ENCODE assay signal across 13 mouse cellular contexts in genomic region chr2:178247274-178247673, GRCm38 (mm10).
DNase-seq lines count a peak whose midpoint lies in the region; ATAC-seq lines count a peak whose summit lies in the region.
"Had no signal": no experiment of that assay in that cellular context is flagged by ENCODE, and none has a peak within 500 bp of the region (broad histone marks: within the 10 kb centered on the region; RNA-seq: fewer than 3 reads in every experiment).

No protein-coding gene starts in this region.

- no peak overlapping the region for H3K27ac ChIP-seq in heart, embryonic 12.5 days (ENCODE audit: poor library complexity, severe bottlenecking)
- no peak overlapping the region for H3K27ac ChIP-seq in liver, embryonic 11.5 days (ENCODE audit: low read depth, low read length)
- H3K27ac ChIP-seq in stomach, embryonic 14.5 days (ENCODE audit: low read length), result no peak overlapping the region
- H3K27ac ChIP-seq: embryonic facial prominence, embryonic 15.5 days; heart, embryonic 13.5 days; limb, embryonic 15.5 days; neural tube, embryonic 13.5 days had no signal

- peak; percentile 48; the same call in 1 of the 2 replicates for ATAC-seq in heart, embryonic 12.5 days (ENCODE audit: insufficient number of reproducible peaks, low FRiP score)
- 0 out of 2 replicates have a peak, but pooled peaks have one; percentile 13 for ATAC-seq in liver, embryonic 11.5 days (replicated peaks; ENCODE audit: low FRiP score)
- ATAC-seq in hematopoietic stem cell, adult 5-6 weeks (replicated peaks in 1 of 2; ENCODE audit: insufficient read depth in 1 of 2, low FRiP score in 2 of 2, low TSS enrichment in 1 of 2, low read depth in 1 of 2, poor library complexity in 2 of 2, severe bottlenecking in 2 of 2), result peak; percentile 35 to 52; a peak in 3 of 4 replicates
- ATAC-seq in stomach, embryonic 14.5 days (ENCODE audit: insufficient number of reproducible peaks, insufficient read depth, low FRiP score, low read depth), result peak; percentile 34

- no peaks in the 10 kb centered on the region for H3K9me3 ChIP-seq in heart, embryonic 12.5 days (replicated peaks)
- H3K9me3 ChIP-seq in liver, embryonic 11.5 days (ENCODE audit: control insufficient read depth, low read length), result no peaks in the 10 kb centered on the region
- no peaks in the 10 kb centered on the region for H3K9me3 ChIP-seq in stomach, embryonic 14.5 days (ENCODE audit: control insufficient read depth, low read depth, low read length)
- H3K9me3 ChIP-seq: embryonic facial prominence, embryonic 15.5 days; heart, embryonic 13.5 days; limb, embryonic 15.5 days; neural tube, embryonic 13.5 days had no signal

- peaks cover 13% of the 10 kb centered on the region; the same call in 1 of the 2 replicates for H3K4me1 ChIP-seq in heart, embryonic 12.5 days (replicated peaks)
- H3K4me1 ChIP-seq in liver, embryonic 11.5 days (replicated peaks; ENCODE audit: control insufficient read depth, insufficient read depth, low read length), result no peaks in the 10 kb centered on the region
- no peaks in the 10 kb centered on the region for H3K4me1 ChIP-seq in stomach, embryonic 14.5 days (ENCODE audit: control insufficient read depth, insufficient read depth, low read length)
- H3K4me1 ChIP-seq: embryonic facial prominence, embryonic 15.5 days; limb, embryonic 15.5 days had no signal

- 0 out of 2 replicates have a peak, but pooled peaks cover 7% of the 10 kb centered on the region for H3K27me3 ChIP-seq in heart, embryonic 12.5 days (replicated peaks)
- H3K27me3 ChIP-seq in liver, embryonic 11.5 days (replicated peaks; ENCODE audit: control insufficient read depth, insufficient read depth, low read length), result no peaks in the 10 kb centered on the region
- H3K27me3 ChIP-seq in stomach, embryonic 14.5 days (ENCODE audit: control insufficient read depth, insufficient read depth, low read length), result no peaks in the 10 kb centered on the region
- H3K27me3 ChIP-seq: embryonic facial prominence, embryonic 15.5 days; limb, embryonic 15.5 days; neural tube, embryonic 13.5 days had no signal

- WGBS in heart, embryonic 12.5 days, result 53% methylated on average over 8 of the region's 8 CpGs
- WGBS in liver, embryonic 11.5 days, result 68% methylated on average over 8 of the region's 8 CpGs
- 43% methylated on average over 8 of the region's 8 CpGs for WGBS in stomach, embryonic 14.5 days

- no peak for DNase-seq in heart, adult 8-10 months (ENCODE audit: low spot score)
- DNase-seq in liver, embryonic 11.5 days (ENCODE audit: low spot score), result no peak
- no peak for DNase-seq in liver
- DNase-seq in adrenal gland, postnatal 36 days, result no peak
- no peak for DNase-seq in frontal cortex, postnatal 10 days (ENCODE audit: low spot score in 2 of 2)
- DNase-seq: midbrain, embryonic 14.5 days had no signal

- H3K4me3 ChIP-seq in heart, embryonic 12.5 days, result no peak overlapping the region
- no peak overlapping the region for H3K4me3 ChIP-seq in liver, embryonic 11.5 days (ENCODE audit: low read depth, low read length)
- no peak overlapping the region for H3K4me3 ChIP-seq in stomach, embryonic 14.5 days (ENCODE audit: low read depth, low read length)
- H3K4me3 ChIP-seq: embryonic facial prominence, embryonic 15.5 days; heart, embryonic 13.5 days; limb, embryonic 15.5 days; neural tube, embryonic 13.5 days had no signal

- H3K36me3 ChIP-seq in heart, embryonic 12.5 days, result no peaks in the 10 kb centered on the region
- no peaks in the 10 kb centered on the region for H3K36me3 ChIP-seq in liver, embryonic 11.5 days (ENCODE audit: control insufficient read depth, insufficient read depth, low read length)
- no peaks in the 10 kb centered on the region for H3K36me3 ChIP-seq in stomach, embryonic 14.5 days (ENCODE audit: control insufficient read depth, insufficient read depth, low read length)
- H3K36me3 ChIP-seq: embryonic facial prominence, embryonic 15.5 days; heart, embryonic 13.5 days; limb, embryonic 15.5 days; neural tube, embryonic 13.5 days had no signal

- no peak overlapping the region for H3K9ac ChIP-seq in heart, embryonic 12.5 days
- H3K9ac ChIP-seq in liver, embryonic 11.5 days (ENCODE audit: low read depth, low read length), result no peak overlapping the region
- H3K9ac ChIP-seq in stomach, embryonic 14.5 days (replicated peaks; ENCODE audit: low read depth, low read length), result no peak overlapping the region
- H3K9ac ChIP-seq: embryonic facial prominence, embryonic 15.5 days; heart, embryonic 13.5 days; limb, embryonic 15.5 days; neural tube, embryonic 13.5 days had no signal

- no peak overlapping the region for H3K4me2 ChIP-seq in heart, embryonic 12.5 days
- no peak overlapping the region for H3K4me2 ChIP-seq in liver, embryonic 11.5 days
- no peak overlapping the region for H3K4me2 ChIP-seq in stomach, embryonic 14.5 days (replicated peaks; ENCODE audit: low read depth, low read length)
- H3K4me2 ChIP-seq: embryonic facial prominence, embryonic 15.5 days; heart, embryonic 13.5 days; limb, embryonic 15.5 days; neural tube, embryonic 13.5 days had no signal
